Mouse (Mus musculus) kidney, adult 11 months (tissue): Measurements from ENCODE around the gene Bphl.
"Not testable (repeated sequence)": the region's sequence is repeated elsewhere in the genome, so short reads cannot be mapped to it uniquely, and the experiment has no call there.

Experiments used
- DNase-seq: peaks from one replicate; pipeline ENCODE4 v3.0.0; 2022

The Bphl gene

DNA sequence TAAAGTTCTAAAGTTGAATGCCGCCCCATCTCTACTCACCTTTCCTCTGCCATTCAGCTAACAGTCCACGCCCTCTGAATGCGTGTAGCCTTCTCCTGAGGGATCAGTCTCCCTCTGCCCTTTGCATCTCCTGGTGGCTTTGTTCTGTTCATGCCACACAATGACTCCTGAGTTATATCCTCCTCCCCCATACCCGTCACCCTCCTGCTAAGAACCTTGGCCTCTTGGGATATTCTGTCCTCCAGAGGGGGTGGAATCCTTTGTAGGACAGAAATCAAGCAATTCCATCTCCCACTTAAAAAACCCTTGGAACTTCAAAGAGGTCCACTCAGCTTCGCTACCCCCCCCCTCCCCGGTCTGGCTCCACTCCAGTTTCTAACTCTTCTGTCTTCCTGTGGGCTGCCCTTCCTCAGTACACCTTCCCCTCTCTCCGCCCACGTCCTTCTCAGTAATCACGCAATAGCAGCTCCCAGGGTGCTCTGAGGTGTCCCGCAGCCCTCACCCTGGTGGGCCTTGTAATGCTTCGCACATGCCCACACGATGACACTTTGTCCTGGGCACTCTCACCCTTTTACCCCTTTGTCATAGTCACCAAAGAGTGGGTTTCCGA, 16.4 kb downstream of the Bphl start:
- no peak for DNase-seq

DNA sequence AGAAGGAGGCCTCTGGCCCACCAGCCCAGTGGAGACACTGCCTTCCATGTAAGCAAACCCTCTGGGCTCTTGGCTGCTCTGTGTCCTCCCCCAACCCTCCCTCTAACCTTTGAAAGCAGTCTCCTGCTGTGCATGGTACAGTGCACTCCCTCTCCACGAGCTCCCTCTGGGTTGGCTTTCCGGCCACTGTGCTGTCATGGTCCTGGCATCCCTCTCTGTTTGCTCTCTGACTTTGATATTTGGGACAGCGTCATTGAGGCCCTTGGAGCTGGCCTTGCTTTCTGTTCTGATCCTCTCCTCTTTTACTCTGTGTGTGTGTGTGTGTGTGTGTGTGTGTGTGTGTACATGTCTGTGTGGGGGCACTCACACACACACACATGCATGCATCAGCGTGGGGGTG, 17.0 kb downstream of the Bphl start:
- DNase-seq, result no peak

DNA sequence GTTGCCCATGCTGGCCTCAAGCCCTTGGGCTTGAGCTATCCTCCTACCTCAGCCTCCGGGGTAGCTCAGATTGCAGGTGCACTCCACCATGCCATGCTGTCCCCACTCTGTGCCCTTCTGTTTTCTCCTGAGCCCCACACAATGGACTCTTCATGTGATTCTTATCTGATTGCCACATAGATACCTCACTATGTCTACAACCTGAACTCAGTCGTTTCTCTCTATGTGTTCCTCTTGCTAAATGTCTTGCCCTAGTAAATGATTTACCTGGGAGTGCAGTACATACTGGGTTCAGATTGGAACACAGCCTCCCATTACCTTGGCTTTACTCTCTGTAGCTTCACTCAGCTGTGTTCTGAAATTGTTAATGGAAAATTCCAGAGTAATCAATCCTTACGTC, 17.6 kb downstream of the Bphl start:
- peak; percentile 24 for DNase-seq

DNA sequence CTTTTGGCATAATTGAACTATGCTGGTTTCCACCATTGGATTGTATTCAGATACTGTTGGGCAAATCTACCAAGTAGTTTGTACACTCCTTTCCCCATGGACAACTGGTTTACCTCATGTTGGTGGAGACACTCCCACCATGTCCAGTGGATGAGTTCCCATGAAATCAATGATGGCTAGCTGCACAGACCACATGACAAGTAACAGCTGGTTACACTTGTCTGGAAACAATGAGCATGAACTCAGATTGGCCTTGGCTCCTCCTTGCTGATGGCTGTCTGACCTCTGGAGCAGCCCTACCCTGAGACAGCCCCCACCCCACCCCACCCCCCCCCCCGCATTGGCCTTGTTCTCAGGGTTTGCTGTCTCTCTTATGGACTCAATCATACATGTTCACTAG, 19.9 kb downstream of the Bphl start:
- no peak for DNase-seq

- no peak for DNase-seq
These were observed 22.7 kb downstream of the Bphl start for GRCm38 (mm10) chr13:34060061-34060460.

- DNase-seq, result no peak
These were observed 25.1 kb downstream of the Bphl start for GRCm38 (mm10) chr13:34062466-34062865.

DNA sequence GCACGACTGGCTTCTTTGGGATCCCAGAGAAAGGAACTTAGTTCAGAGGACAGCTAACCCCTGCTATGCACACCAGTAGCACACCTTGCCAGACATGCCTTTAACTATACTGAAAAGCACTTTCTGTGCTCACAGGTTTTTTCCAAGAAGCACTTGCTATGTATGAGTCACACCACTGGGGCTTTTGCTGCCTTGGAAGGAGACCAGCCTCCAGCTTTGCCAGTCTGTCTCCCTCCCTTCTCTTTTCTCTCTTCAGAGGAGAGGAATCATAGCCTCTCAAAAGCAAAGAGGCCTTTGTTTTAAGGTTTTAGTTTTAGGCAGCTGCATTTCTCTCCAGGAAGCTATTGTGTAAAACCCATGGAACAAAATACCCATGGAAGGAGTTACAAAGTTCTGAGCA, 29.0 kb downstream of the Bphl start:
- DNase-seq, result no peak

- DNase-seq, result no peak
These were observed 32.9 kb downstream of the Bphl start for GRCm38 (mm10) chr13:34070296-34070695.

GRCm38 (mm10) chr13:34071836-34072235, 34.4 kb downstream of the Bphl start:
- DNase-seq, result no peak

DNA sequence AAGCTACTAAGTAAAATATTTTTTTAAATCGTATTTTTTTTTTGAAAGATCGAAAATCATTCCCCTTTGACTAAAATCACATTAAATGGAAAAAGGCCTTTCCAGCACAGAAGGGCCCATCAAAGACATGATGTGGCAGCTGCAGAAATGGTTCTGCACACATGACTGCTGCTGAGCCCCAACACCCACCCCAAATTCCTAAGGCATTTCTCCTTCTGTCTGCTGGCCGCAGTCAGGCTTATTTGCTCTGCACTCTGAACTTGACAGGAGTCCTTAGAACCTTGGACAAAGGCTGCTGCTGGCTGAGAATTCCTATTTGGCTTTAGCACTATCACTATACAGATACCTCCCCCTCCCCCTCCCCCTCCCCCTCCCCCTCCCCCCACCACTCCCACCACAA, 35.5 kb downstream of the Bphl start:
- no peak for DNase-seq

DNA sequence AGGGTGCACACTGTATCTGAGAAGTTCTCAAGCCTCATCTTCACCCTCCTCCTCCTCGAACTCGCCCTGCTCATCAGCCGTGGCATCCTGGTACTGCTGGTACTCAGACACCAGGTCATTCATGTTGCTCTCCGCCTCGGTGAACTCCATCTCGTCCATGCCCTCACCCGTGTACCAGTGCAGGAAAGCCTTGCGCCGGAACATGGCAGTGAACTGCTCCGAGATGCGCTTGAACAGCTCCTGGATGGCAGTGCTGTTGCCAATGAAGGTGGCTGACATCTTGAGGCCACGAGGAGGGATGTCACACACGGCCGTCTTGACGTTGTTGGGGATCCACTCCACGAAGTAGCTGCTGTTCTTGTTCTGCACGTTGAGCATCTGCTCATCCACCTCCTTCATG, 37.0 kb downstream of the Bphl start:
- DNase-seq, result not testable (repeated sequence)

- not testable (repeated sequence) for DNase-seq
These were observed 38.5 kb downstream of the Bphl start for GRCm38 (mm10) chr13:34075893-34076292.

- no peak for DNase-seq
These were observed 39.4 kb downstream of the Bphl start for GRCm38 (mm10) chr13:34076561-34077491.

DNA sequence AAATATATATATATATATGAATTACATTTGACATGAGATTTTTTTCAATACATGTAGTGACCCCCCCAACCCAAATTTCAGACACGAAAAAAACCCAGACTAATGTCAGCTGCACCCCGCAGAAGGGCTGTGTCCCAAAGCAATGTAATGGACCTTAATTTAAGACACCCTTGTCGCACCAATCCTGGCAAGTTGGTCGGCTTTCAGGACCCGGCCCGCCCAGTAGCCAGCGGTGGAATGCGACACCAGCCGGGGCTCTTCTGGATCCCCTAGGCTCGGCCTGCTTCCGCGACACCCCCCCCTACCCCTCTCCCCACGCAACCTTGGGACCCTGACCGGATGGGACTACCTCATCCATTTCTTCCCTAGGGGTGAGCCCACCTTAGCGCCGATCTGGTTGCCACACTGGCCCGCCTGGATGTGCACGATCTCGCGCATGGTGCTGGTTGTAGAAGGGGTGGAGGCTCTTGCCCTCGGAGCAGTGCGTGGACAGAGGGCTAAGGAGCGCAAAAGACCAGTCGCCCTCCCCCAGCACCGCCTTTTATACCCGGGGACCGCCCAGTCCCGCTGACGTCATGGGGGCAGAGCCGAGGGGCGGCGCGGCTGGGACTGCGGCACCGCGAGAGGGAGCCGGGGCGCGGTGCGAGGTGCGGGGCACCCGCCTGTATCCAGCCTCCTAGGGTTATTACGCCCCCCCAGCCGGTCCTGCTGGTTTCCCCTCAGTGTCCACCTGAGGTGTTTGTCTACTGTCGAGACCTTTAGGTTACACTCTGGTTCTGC, 40.3 kb downstream of the Bphl start, which contains the start of gene Tubb2a:
Tubb2a (minus strand) TSS at position 516 of the 780 bp plus-strand sequence.
- DNase-seq, result peak; percentile 87

- DNase-seq, result no peak
These were observed 41.3 kb downstream of the Bphl start for GRCm38 (mm10) chr13:34078500-34079280.

DNA sequence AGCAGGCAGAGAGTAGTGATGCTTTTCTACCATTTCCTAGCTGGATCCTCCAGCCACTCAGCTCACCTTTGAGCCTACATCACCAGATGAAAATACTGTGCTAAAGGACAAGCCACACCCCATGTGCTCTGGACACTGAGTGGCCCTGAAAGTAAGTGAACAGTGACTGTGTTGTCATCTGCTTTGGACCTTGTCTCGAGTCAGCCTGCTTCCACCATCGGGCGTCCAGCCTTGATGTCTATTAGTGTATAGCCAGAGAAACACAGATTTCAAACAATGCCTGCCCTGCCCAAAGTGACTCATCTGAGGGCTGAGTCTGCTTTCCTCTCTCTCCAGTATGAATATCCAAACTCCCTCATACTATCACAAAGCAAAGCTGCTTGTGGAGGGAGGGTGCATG, 42.4 kb downstream of the Bphl start:
- no peak for DNase-seq

GRCm38 (mm10) chr13:34081926-34082325, 44.5 kb downstream of the Bphl start:
- no peak for DNase-seq

GRCm38 (mm10) chr13:34084026-34084750, 46.8 kb downstream of the Bphl start:
- peak; percentile 50 for DNase-seq

DNA sequence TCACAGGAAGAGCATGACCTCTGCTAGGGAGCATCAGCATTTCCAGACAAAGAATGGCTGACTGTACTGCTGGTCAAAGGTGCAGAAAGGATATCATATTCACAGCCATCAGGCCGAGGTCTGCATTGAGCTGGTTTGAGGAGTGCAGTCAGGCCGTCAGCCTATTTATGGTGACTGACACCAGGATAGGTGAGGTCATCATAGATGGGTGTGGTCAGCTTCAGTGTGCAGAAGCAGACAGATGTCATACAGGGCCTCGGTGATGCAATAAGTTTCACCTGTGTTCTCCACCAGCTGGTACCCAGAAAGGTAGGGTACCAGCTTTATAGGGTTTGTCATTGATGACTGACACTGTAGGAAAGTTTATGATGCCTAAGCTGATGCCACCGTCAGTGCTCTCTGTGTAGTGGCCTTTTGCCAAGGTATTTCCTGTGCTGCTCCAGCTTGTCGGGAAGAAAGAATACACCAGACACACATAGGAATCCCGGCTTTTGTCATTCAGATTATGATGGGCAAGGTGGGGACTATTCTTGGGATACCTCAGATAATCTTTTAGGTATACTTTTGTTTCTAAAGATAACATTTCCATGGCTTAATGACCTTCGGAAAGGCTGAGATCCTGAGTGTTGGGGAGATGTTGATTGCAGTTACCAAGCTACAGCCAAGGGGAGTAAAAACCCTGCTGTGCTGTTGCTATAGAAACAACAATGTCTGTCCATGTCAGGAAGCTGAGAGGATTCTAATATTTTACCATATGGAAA, 49.8 kb downstream of the Bphl start:
- no peak for DNase-seq

GRCm38 (mm10) chr13:34088201-34088649, 50.8 kb downstream of the Bphl start:
- DNase-seq, result not testable (repeated sequence)

DNA sequence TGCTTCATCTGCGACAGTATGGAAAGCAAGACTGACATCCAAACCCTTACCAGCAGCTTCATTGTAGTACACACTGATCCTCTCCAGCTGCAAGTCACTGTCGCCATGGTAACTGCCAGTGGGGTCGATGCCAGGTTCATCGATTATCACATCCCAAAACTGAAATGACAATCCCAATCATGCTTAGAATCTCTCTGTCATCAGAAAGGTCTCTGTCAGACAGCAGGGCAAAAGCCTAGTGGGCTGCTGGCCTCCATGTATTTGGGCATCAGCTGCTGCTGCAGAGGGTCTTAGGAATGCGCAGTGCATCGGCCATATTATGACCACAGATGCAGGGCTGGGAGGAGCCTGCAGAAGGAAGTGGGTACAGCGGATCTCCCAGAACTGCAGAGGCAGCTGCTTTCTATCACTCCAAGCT, 51.5 kb downstream of the Bphl start:
- no peak for DNase-seq
